Mouse (Mus musculus) 3134 (cell line): ENCODE results near the gene Lrmda.

Experiments used
- DNase-seq: peaks from one replicate; pipeline ENCODE4 v3.0.0-alpha.2; 2011; ENCODE audit warnings: low spot score; ENCODE audit not compliant: insufficient read length; ENCODE audit errors: extremely low read depth

The Lrmda gene

DNA sequence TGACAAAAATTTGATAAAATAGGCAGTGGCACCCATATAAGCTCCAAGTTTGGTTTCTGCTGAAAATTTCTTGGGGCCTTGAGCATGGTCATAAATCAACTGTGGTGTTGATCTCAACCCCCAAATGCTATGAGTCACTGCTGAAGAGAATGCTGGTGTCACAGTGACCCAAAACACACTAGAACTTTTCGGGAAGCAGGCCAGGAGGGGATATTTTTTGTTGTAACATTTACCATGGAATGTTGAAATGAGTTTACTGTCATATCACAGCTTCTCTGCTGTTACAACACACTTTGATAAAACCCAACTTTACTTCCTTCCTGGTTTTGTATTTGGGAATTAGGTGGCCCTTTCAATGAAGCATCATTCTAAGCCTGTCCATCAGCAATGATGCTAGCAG is 1065.3 kb downstream of the Lrmda start:
- no peak for DNase-seq

DNA sequence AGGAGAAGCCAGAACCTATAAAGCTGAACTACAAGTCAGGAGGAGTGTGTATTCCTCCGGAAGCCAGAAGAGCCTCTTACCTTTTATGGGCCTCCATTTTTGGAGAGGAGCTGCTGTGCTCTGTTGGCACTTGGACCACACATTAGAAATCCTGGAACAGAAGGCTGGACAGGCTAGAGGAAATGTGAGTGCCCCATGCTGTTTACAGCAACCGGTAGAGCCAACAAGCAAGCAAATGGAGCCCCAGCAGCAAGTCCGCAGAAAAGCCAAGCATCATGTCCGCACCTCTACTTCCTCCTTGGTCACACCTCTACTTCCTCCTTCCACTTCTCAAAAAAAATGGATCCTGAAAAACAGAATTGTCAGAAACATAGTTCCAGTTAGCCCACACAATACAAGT is 1073.8 kb downstream of the Lrmda start:
- DNase-seq, result no peak

DNA sequence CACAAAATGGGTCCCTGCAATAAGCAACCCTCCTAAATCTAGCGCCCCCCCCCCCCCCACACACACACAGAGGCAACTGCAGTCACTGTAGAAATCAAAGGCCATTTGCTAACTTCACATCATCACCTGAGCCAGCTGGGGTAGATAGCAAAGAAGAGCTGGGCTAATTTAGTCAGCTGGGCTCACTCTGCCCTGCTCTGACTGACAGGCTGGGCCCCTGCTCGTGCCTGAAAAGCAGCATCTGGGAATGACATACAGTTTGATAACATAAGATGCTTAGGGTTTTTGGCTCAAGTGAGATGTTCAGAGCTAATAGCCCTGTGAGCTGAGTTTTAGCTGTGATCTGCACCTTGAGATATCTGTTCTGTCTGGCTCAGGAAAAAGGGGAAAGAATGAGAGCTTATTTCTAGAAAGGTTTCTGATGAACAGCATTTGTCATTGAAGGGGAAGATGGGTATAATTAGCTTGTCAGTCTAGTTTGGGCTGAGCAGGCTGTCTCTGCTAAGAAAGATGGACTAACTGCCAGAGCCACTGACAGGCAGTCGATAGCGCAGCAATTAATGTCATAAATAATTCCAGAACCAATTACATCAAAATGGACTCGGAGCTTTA is 1075.1 kb downstream of the Lrmda start:
- no peak for DNase-seq

DNA sequence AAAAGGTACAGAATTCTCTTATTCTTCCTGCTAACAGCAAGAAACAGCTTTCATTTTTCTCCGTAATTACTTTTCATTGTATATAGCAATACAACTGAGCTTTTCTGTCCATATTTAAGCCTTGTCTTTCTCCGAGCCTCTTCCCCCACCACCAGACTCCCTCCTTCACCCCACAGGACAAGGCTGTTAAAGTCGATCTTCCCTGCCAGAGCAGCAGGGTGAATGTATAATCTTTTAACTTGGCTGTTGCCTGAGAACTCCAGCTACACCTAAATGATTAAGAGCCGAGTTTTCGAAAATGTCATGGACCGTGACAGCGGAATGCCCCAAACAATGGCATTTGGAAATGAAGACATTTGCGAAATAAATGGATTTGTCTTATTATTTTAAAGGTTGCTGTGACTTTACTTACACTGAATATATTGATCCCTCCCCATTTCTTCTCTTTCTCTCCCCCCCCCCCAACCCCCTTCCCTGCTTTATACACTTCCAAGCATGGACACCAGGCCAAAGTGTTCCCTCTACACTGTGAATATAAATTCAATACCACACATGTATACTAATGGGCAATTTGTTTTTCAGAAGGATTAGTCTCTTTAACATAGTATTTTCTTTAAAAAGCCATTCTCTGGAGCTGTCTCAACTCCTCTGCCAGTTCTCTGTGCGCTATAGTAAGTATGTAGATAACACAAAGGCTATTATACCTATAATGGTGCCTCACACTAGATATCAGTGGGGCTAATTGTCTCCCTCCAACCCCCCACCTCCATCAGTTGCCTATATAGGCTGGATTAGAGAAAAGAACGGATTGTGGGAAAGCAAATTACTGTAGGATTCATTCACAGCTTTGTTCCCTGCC is 1075.9 kb downstream of the Lrmda start:
- no peak for DNase-seq

DNA sequence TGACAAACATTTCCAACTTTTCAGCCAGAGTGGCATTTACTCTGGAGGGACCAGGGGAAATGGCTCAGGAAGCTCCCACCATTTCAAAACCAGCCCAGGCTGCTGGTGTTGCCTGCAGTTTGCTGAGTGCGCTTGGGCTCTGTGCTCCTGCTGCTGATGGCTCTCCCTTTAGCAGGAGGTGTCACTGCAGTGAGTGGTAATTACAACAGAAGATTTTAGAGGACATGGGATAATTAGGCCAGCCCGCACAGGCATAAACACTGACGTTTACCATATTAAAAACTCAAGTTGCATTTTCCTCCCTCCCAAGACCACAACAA is 1076.5 kb downstream of the Lrmda start:
- DNase-seq, result no peak

DNA sequence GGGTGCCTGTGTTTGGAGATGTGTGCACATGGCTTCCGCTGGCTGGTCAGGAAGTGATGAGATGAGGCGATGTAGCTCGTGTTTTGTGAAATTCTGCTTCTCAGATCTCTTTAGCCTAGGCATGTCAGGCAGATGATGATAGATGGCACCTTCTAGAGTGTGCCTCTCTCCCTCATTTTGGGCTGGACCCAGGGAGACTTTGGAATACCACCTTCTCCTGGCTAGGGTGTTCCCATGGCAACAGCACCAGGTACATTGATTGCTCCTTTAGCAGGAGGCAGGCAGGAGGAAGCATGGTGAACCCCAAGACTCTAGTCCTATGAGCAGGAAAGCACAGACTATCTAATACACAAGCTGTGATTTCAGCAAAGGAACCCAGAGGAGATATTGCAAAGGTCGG is 1076.9 kb downstream of the Lrmda start:
- DNase-seq, result no peak
